Mouse (Mus musculus) cortical plate, adult 2 months (tissue): ENCODE measurements at regions not wholly inside any gene's neighbourhood (a gene's known extent, or its start where the extent isn't known, plus 50 kb on each side); places are given as distances from the start of the nearest gene placed in this dataset.

ENCODE experiments used
- CTCF ChIP-seq: fragments of 200-500 bp; IDR thresholded peaks from 2 replicates; pipeline ENCODE4 v1.5.1; 2011; ENCODE audit warnings: mild to moderate bottlenecking, control low read depth, low read length; ENCODE audit not compliant: insufficient read depth; ENCODE audit errors: extremely low read depth
- POLR2A ChIP-seq: fragments of 200-500 bp; IDR thresholded peaks from 2 replicates; pipeline ENCODE4 v1.6.1; 2011; ENCODE audit warnings: mild to moderate bottlenecking, low read length, control low read depth; ENCODE audit not compliant: insufficient read depth; ENCODE audit errors: extremely low read depth

- TF ChIP-seq CTCF (no peak), POLR2A (no peak)
Observed at GRCm38 (mm10) chr8:78912470-78912869, 91.5 kb upstream of the Lsm6 start.
